Mouse (Mus musculus) MEL (cell line): ENCODE data around the gene Kalrn.

Source experiments
- BHLHE40 ChIP-seq: IDR thresholded peaks from 2 replicates; pipeline ENCODE4 v1.6.1; 2012; ENCODE audit warnings: low read depth, mild to moderate bottlenecking, inconsistent platforms, low read length, improper control_type of control experiment, borderline replicate concordance
- CTCF ChIP-seq, 3 experiments: IDR thresholded peaks in 2 of 3; conservative IDR thresholded peaks in 1 of 3; 2 replicates each; pipeline ENCODE4 v1.5.1; 2011 to 2012; ENCODE audit warnings: low read length in 3 of 3, low read depth in 2 of 3, mild to moderate bottlenecking in 2 of 3, improper control_type of control experiment in 1 of 3, inconsistent platforms in 1 of 3, mixed read lengths in 1 of 3, moderate library complexity in 1 of 3; ENCODE audit not compliant: control insufficient read depth in 1 of 3, insufficient read depth in 1 of 3, poor library complexity in 1 of 3, severe bottlenecking in 1 of 3
- EP300 ChIP-seq, 2 experiments: IDR thresholded peaks; 2 replicates each; pipeline ENCODE4 v1.6.1; 2011; ENCODE audit warnings: improper control_type of control experiment in 2 of 2, low read length in 2 of 2, low read depth in 1 of 2, mild to moderate bottlenecking in 1 of 2
- GATA1 ChIP-seq: IDR thresholded peaks from 2 replicates; pipeline ENCODE4 v1.6.1; 2011; ENCODE audit warnings: low read depth, low read length, improper control_type of control experiment
- HCFC1 ChIP-seq: IDR thresholded peaks from 2 replicates; pipeline ENCODE4 v1.6.1; 2012; ENCODE audit warnings: low read depth, mild to moderate bottlenecking, inconsistent platforms, low read length, improper control_type of control experiment, moderate library complexity
- NELFE ChIP-seq: IDR thresholded peaks from 2 replicates; pipeline ENCODE4 v1.6.1; 2011; ENCODE audit warnings: low read depth, low read length, improper control_type of control experiment
- NRF1 ChIP-seq: IDR thresholded peaks from 2 replicates; pipeline ENCODE4 v1.6.1; 2014; ENCODE audit warnings: low read depth, mild to moderate bottlenecking, inconsistent platforms, low read length, improper control_type of control experiment, moderate library complexity; ENCODE audit not compliant: poor library complexity, insufficient read depth, severe bottlenecking
- POLR2A ChIP-seq, 2 experiments: IDR thresholded peaks; 2 replicates each; pipeline ENCODE4 v1.6.1; 2011 to 2012; ENCODE audit warnings: low read length in 2 of 2, mild to moderate bottlenecking in 2 of 2, control low read depth in 1 of 2, improper control_type of control experiment in 1 of 2, low read depth in 1 of 2, moderate library complexity in 1 of 2; ENCODE audit not compliant: control insufficient read depth in 1 of 2, insufficient read depth in 1 of 2, poor library complexity in 1 of 2
- TCF12 ChIP-seq: IDR thresholded peaks from 2 replicates; pipeline ENCODE4 v1.6.1; 2014; ENCODE audit warnings: low read depth, mild to moderate bottlenecking, inconsistent platforms, low read length, improper control_type of control experiment, moderate library complexity
- USF2 ChIP-seq, 2 experiments: IDR thresholded peaks; 2 replicates each; pipeline ENCODE4 v1.6.1; 2011 to 2012; ENCODE audit warnings: improper control_type of control experiment in 2 of 2, low read length in 2 of 2, borderline replicate concordance in 1 of 2, inconsistent platforms in 1 of 2, low read depth in 1 of 2, mild to moderate bottlenecking in 1 of 2; ENCODE audit not compliant: insufficient read depth in 1 of 2

DNA sequence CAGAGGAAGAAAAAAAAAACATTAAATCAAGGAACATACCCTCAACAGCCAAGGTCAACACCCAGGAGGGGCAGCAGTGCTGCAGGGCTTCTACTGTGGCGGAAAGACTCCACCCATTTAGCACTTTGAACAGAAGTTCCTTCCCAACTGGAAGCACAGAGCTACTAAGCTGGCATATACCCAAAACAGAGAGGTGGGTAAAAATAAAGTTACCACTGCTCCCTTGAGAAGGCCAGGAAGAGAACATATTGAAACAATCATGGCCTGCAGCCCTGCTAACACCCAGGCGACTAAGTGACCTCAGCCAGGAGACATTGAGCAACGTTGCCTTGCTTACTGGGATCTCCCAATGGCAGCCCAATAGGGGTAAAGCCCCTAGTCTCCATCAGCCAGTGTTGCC is 79.4 kb downstream of the Kalrn start:
- TF ChIP-seq CTCF (IDR thresholded peaks at IDR 0.05 in 2 of 3, conservative IDR thresholded peaks at IDR 0.05 in 1 of 3; ENCODE audit: control insufficient read depth in 1 of 3, insufficient read depth in 1 of 3, low read depth in 2 of 3, low read length in 3 of 3, poor library complexity in 1 of 3, severe bottlenecking in 1 of 3) (no peak), USF2 (IDR thresholded peaks at IDR 0.05; ENCODE audit: borderline replicate concordance in 1 of 2, insufficient read depth in 1 of 2, low read depth in 1 of 2, low read length in 2 of 2) (no peak), POLR2A (IDR thresholded peaks at IDR 0.05; ENCODE audit: control insufficient read depth in 1 of 2, insufficient read depth in 1 of 2, low read depth in 1 of 2, low read length in 2 of 2, poor library complexity in 1 of 2) (no peak), NELFE (no peak), GATA1 (no peak), TCF12 (no peak), EP300 (IDR thresholded peaks at IDR 0.05; ENCODE audit: low read depth in 1 of 2, low read length in 2 of 2) (no peak), BHLHE40 (no peak), NRF1 (no peak), HCFC1 (no peak)
